Mouse (Mus musculus): Measurements from ENCODE around the gene Lima1. TPM values are rescaled to one million over a fixed set of nuclear protein-coding genes. Genes with fewer than 3 reads are reported as not detected.
"Not testable (repeated sequence)": the region's sequence is repeated elsewhere in the genome, so short reads cannot be mapped to it uniquely, and the experiment has no call there.

Lima1 gene
- total RNA-seq, 2 experiments from 2014 or later: 11.0 to 12.1 TPM

DNA sequence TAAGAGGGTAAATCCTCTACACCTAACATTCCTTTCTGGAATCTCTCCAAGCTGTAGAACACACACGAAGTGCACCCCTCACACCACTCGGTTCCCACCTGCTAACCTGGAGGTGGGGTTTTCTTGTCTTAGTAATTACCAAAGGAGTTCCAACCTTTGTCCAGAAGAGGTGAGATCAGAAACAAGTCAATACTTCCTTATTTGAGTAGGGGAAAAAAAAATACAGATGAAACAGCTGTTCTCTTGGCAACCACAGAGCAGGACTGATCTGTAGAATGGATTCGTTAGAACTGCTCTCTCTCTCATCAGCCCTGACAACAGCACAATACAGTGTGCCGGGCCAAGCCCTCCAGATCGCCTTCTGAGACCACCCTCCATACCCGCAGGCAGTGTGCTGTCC, 28.6 kb downstream of the Lima1 start:
- Histone ChIP-seq H3K4me3 (no peak overlapping the region), H3K27ac (no peak overlapping the region)
- TF ChIP-seq CTCF (conservative IDR thresholded peaks at IDR 0.05): no peak
- DNase-seq (ENCODE audit: low spot score in 2 of 2): no peak

DNA sequence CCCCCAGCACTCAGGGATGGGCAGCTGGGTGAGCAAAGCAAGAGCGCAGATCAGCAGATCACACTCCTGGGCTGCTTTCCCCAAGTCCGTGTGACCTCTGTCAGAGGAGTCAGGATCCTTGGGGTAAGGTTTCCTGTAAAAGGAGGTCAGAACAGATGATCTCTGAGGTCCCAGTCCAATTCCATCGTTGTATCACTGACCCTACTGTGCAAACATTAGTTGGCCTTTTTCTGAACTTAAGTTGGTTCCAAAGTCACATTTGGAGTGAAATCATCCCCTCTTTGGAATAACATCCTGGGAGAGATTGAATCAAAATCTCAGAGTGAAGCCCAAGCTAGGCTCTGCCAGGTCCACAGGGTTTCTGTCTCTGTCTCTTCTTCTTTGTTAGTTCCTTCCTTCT, 31.4 kb downstream of the Lima1 start:
- H3K4me3 ChIP-seq: no peak overlapping the region
- DNase-seq (ENCODE audit: low spot score in 2 of 2): no peak
- no peak for TF ChIP-seq CTCF (conservative IDR thresholded peaks at IDR 0.05)
- no peak overlapping the region for H3K27ac ChIP-seq

- DNase-seq (ENCODE audit: low spot score in 2 of 2): no peak
- no peak overlapping the region for H3K27ac ChIP-seq
- H3K4me3 ChIP-seq: no peak overlapping the region
- peak; percentile 64 for TF ChIP-seq CTCF (conservative IDR thresholded peaks at IDR 0.05)
Measured at GRCm38 (mm10) chr15:99839910-99840309, 35.3 kb downstream of the Lima1 start.

DNA sequence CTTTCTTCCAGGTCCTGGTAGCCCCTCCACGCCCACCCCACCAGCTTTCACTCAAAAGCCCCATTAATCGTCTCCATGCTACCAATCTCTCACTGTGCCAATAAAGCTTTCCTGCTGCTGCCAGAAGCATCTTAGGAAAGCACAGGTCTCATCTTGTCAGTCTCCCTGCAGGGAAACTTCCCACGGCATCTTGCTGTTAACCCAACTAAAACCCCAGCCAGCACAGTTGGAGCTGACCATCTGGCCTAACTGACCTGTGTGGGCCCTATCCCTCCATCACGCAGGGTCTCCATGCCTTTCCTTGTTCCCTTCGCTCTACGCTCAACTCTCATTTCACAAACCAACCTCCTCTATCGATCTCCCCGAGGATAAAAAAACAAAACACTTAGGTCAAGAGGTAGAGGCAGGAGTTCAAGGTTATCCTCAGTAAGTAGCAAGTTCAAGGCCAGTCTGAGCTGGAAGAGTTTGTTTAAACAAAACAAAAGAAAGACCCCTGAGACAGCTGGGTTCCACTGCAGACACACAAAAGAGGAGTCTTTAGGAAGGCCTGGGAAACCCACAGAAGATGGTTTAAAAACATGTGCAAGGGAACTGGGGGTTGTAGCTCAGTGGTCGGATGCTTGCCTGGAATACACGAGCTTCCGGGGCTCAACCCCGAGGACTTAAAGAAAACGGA, 36.0 kb downstream of the Lima1 start:
- no peak overlapping the region for H3K4me3 ChIP-seq
- no peak for DNase-seq (ENCODE audit: low spot score in 2 of 2)
- H3K27ac ChIP-seq: no peak overlapping the region
- TF ChIP-seq CTCF (conservative IDR thresholded peaks at IDR 0.05): no peak

DNA sequence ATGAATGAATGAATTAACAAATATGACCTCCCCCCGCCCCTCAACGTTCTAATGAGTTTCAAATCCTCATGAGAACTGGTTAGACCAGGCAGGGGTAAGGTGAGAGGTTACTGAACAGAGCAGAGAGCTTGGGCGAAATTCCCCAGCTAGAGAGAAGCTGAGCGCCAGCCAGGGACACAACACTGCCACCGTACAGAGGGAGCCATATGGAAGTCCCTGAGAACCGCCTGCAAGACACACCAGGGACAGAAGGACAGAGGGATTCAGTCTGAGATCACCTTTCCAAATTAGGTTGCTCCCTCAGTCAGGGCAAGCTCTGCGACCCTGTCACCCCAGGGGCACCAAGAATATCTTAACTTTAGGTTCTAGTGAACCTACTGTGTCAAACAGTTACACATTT, 37.7 kb downstream of the Lima1 start:
- H3K27ac ChIP-seq: no peak overlapping the region; the same call in 1 of the 2 replicates
- DNase-seq (ENCODE audit: low spot score in 2 of 2): no peak
- TF ChIP-seq CTCF (conservative IDR thresholded peaks at IDR 0.05): no peak
- H3K4me3 ChIP-seq: no peak overlapping the region

- TF ChIP-seq CTCF (conservative IDR thresholded peaks at IDR 0.05): no peak
- Histone ChIP-seq H3K4me3 (no peak overlapping the region), H3K27ac (no peak overlapping the region)
- no peak for DNase-seq (ENCODE audit: low spot score in 2 of 2)
Measured at GRCm38 (mm10) chr15:99835191-99835590, 40.1 kb downstream of the Lima1 start.

GRCm38 (mm10) chr15:99834681-99835080, 40.6 kb downstream of the Lima1 start:
- no peak overlapping the region for H3K27ac ChIP-seq
- DNase-seq (ENCODE audit: low spot score in 2 of 2): no peak
- no peak for TF ChIP-seq CTCF (conservative IDR thresholded peaks at IDR 0.05)
- H3K4me3 ChIP-seq: no peak overlapping the region

DNA sequence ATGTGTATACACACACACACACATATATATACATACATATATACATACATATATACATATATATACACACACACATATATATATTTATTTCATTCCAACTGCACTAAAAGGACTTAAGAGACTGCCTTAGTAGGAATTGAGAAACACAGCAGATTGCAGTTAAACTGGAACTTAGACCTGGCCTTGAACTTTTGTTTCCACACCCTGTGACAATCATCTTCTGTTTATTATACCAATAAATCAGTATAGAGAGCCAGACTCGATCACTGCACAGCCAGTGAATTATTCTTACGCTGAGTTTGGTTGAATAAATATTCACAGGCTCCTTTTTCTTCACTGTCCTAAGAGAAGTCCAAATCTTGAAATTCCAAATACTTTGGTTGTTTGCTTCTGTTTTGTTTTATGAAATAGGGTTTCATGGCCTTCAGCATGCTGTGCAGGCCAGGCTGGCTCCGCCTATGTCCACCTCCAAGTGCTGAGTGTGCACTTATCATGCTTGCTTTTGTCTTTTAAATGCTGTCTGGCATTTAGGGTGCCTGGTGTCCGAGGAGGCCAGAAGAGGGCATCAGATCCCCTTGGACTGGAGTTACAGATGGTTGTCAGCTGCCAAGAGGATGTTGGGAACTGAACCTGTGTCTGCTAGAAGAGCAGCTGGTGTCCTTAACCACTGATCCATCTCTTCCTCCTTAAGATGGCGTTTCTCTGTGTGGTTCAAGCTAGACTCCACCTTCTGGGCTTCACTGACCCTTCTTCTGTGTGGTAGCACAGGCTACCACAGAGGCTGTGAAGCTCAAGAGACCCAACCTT, 41.4 kb downstream of the Lima1 start:
- Histone ChIP-seq H3K27ac (no peak overlapping the region), H3K4me3 (no peak overlapping the region)
- no peak for TF ChIP-seq CTCF (conservative IDR thresholded peaks at IDR 0.05)
- DNase-seq (ENCODE audit: low spot score in 2 of 2): no peak

DNA sequence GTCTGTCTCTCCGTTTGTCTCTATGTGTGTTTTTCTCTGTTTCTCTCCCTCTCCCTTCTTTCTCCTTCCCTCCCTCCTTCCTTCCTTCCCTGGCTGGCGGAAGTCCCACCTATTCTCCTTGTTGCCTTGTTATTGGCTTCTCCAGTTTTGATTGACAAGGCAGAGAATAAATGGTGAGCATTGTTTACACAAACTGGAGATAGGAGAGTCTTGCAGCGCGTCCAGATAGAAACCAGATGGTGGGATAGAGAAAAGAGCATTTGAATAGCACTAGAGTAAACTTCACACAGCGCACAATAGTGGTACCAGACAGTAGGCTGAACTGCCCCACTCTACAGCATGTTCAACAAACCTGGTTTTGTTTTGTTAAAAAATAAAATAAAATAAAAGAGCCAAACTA, 43.7 kb downstream of the Lima1 start:
- DNase-seq (ENCODE audit: low spot score in 2 of 2): no peak
- no peak overlapping the region for H3K4me3 ChIP-seq
- TF ChIP-seq CTCF (conservative IDR thresholded peaks at IDR 0.05): no peak
- no peak overlapping the region for H3K27ac ChIP-seq

DNA sequence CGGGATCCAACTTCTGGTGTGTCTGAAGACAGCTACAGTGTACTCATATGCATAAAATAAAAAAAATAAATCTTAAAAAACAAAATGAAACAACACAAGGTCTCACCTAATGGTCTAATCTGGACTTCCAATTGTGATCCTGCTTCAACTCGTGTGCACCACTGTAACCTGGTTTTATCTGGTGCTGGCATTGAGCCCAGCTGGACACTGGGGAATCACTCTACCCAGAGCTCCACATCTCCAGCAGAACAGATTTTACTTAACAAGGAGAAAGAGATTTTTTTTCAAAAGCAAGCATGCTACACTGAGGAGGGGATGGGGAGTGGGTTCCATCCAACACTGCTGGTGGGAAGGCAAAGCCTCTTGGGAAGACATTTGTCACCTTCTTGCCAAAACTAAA, 47.2 kb downstream of the Lima1 start:
- TF ChIP-seq CTCF (conservative IDR thresholded peaks at IDR 0.05): no peak

DNA sequence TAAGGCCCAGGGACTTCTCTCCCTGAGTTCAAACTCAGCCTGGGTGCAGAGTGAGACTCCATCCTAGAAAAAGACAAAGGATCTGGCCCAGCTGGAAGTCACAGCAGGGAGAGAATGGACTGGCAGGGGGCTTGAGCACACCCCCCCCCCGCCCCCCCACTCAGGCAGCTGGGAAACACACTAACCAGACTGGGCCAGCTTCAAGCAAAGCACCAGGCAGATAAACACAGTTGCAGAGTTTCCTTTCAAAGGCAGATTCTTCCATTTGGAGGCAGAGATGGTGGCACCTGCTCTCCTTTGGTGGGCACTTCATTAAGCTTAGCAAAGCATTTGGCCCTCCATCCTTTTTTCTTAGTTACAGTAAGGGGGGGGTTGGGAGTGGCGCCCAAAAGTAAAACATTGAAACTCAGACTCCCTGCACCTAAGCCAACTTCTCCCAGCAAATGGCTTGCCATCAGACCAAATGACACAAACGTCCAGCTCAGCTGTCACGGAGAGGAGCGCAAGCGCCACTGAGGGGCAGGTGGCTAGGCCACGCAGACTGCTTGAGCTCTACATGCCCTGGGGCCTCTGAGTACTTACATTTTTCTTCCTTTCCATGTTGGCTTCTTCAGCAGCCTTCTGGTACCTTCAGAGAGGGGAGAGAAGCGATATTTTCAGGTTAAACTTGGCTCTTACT, 48.9 kb downstream of the Lima1 start:
- Histone ChIP-seq H3K27ac (0 out of 2 replicates have a peak overlapping the region, but pooled peaks have one; percentile 29), H3K4me3 (no peak overlapping the region; the same call in 1 of the 2 replicates)
- no peak for TF ChIP-seq CTCF (conservative IDR thresholded peaks at IDR 0.05)
- no peak for DNase-seq (ENCODE audit: low spot score in 2 of 2)

More for the DNA sequence above, 47.2 kb downstream of the Lima1 start:
- H3K27ac ChIP-seq: no peak overlapping the region
- no peak overlapping the region for H3K4me3 ChIP-seq
- no peak for DNase-seq (ENCODE audit: low spot score in 2 of 2)

GRCm38 (mm10) chr15:99825211-99825610, 50.0 kb downstream of the Lima1 start:
- no peak for TF ChIP-seq CTCF (conservative IDR thresholded peaks at IDR 0.05)
- no peak overlapping the region for H3K27ac ChIP-seq
- DNase-seq (ENCODE audit: low spot score in 2 of 2): no peak
- no peak overlapping the region for H3K4me3 ChIP-seq

GRCm38 (mm10) chr15:99823322-99823898, 51.8 kb downstream of the Lima1 start:
- no peak for DNase-seq (ENCODE audit: low spot score in 2 of 2)
- Histone ChIP-seq H3K4me3 (no peak overlapping the region), H3K27ac (no peak overlapping the region)
- TF ChIP-seq CTCF (conservative IDR thresholded peaks at IDR 0.05): no peak

DNA sequence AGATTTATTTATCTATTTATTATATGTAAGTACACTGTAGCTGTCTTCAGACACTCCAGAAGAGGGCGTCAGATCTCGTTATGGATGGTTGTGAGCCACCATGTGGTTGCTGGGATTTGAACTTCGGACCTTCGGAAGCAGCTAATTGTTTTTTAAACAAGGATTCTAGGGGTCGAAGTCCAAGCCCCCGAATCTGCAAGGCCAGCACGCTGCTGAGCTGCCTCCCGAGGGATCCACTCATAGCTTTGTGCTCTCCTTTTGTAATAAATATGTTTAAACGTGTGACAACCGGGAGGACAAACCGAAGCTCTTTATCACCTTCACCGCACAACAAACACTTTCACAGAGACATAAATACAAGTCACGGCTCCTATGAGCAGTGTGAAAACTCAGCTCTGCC, 52.8 kb downstream of the Lima1 start:
- not testable (repeated sequence) for DNase-seq (ENCODE audit: low spot score in 2 of 2); H3K27ac ChIP-seq; H3K4me3 ChIP-seq

All from layer of hippocampus, adult 2 months (tissue).